Mouse (Mus musculus): ENCODE measurements around the gene Ly6g5c.

Ly6g5c gene

DNA sequence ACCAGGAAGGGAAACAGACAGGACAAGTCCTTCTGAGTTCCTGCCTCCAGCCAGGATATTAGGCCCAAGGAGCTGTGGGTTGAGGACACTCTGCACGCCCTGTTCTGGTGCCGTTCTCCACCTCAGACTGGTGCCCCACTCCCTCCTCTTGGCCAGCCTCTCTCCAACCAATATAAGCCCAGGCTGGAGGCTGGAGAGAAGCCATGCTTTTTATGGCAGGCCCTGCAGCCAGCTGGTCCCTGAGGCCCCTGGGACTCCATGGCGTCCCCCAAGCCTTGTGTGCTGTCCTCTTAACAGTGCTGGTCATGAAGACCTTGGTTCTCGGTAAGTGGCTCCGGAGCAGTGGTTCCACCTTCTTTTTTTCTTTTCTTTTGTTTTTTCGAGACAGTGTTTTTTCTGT is at the start of gene Ly6g5c:
Ly6g5c (plus strand) TSS at position 183 of the 400 bp plus-strand sequence.
- DNase-seq, result no peak

- DNase-seq, result no peak
Measured at GRCm38 (mm10) chr17:35058316-35058715, 49.8 kb upstream of the Ly6g5c start.

- peak; percentile 76 to 90 for DNase-seq
Measured at GRCm38 (mm10) chr17:35058911-35059892, 48.9 kb upstream of the Ly6g5c start, which contains the start of gene Ddah2. TSS of gene Ddah2 (plus strand) at chr17:35059035.

DNA sequence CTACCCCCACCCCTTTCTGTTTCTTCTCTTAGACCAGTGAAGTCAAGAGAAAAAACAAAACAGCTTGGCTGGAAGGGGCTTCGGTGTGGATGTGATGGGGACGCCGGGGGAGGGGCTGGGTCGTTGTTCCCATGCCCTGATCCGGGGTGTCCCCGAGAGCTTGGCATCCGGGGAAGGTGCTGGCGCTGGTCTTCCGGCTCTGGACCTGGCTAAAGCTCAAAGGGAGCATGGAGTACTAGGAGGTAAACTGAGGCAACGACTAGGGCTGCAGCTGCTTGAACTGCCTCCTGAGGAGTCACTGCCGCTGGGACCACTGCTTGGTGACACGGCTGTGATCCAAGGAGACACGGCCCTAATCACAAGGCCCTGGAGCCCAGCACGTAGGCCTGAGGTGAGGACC is 48.0 kb upstream of the Ly6g5c start:
- DNase-seq, result no peak

- DNase-seq, result no peak
Measured at GRCm38 (mm10) chr17:35060737-35061297, 47.3 kb upstream of the Ly6g5c start.

- DNase-seq, result no peak
Measured at GRCm38 (mm10) chr17:35061299-35061698, 46.8 kb upstream of the Ly6g5c start.

GRCm38 (mm10) chr17:35063466-35063865 is 44.6 kb upstream of the Ly6g5c start:
- DNase-seq, result no peak

- DNase-seq, result no peak
Measured at GRCm38 (mm10) chr17:35064378-35064877, 43.7 kb upstream of the Ly6g5c start.

DNA sequence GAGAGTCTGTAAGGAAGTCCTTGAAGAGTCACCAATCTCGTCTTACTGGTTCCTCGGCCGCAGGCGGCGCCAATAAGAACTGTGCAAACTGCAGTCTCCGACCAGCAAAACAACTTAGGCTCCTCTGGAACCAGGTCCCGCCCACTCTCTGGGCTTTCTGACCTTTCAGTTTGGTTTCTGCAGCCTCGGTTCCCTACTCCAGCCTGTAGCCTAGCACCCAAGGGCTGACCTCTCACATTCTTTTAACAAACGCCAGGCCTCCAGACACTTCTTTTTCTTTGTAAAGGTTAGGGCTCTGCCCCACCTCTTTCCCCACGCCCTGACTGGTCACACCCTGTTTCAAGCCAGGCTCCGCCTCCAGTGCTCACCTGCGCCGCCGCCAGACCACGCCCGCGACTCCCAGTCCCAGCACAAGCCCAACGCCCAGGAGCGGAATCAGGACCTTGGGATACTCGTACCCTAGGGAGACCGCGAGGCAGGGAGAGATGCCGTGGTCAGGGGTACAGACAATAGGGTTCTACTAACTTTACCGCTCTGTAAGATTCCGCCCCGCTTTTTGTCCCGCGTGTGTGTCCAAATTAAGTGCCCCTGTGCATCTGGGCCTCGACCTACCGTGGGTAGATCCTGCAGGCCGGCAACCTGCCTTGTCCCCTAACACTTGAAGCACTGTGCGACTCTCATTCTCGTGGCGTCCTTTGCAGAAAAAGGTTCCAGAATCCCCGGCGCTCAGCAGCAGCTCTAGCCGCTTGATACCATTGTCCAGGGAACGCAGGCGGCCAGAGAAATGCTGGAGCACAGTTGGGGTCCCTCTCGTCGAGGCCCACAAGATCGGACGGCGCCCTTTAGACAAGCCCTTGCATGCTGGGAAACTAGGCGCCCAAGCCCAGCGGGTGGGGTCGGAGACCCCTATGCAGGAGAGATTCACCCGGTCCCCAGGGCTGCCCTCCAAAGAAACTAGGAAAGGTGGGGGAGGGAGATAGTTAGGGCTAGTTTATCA is 42.8 kb upstream of the Ly6g5c start, which contains the start of gene Ly6g6c:
Ly6g6c (plus strand) TSS at position 438 of the 997 bp plus-strand sequence.
- DNase-seq, result peak in 1 of 2 experiments; percentile 28

DNA sequence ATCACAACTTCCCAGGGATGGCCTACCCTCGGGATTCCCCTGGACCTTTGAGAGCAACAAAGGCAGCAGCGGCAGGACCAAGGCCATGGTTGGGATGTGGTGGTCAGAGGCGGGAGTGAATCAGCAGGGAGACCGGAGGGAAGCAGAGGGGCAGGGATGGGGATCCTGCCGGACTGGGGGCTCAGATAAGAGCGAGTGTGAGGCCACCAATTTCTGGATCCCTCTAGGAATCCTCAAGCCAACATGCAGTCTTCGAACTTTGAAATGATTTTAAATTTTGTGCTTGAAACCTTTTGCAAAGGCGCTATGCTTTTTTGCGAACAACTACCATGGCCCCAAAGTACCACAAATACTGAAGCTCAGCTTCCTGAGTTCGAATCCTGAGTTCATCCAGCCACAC is 42.0 kb upstream of the Ly6g5c start, which contains the start of gene Mpig6b:
Mpig6b (minus strand) TSS at position 101 of the 400 bp plus-strand sequence.
- no peak for DNase-seq

- DNase-seq, result no peak
Measured at GRCm38 (mm10) chr17:35068213-35068914, 39.7 kb upstream of the Ly6g5c start.

DNA sequence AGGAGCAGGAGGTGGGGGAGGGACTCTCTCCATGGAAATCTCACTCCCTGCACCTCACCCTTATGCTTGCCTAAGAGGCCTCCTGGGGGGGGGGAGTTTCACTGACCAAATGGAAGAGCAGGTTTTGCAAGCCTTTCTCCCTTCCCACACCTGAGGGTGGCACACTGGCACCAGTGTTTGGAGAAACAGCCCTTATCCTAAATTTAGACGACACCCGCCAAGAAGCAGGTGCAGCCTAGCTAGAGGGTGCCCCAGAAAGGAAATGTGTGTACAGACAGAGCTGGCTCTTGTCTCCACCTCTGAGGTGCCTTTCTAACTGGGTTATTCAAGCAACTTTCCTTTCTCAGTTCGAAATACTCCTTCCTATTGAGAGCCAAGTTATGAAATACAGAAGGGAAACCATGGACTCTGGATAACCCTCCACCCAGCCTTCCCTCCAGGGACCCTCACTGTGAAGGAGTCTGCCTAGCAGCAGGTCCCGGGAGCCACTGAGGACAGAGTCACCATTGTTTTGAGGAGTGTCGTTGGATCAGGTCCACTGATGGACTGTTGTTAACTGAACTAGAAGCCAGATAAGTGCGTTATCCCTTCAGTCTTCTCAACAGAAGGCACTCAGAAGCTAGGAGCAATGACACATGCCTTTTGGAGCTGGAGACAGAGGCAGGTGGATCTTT is 37.4 kb upstream of the Ly6g5c start:
- DNase-seq, result no peak

DNA sequence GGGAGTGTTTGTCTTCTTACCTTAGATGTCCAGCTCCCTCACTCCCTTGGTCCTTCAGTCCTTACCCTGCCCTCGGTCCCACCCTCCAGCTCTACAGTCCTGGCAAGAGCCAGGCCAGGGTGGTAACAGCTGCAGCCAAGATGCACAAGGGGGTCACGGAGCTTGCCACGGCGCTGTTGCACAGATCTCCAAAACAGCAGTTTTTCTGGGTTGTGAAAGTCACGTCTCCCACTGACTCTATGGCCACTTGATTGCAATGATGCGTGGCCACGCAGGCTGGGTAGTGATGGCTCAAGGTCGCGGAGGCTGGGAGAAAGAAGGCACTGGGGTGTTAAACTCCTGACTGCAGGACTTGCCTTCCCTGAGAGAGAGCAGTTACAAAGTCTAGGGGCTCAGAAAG is 36.6 kb upstream of the Ly6g5c start:
- DNase-seq, result no peak

- no peak for DNase-seq
Measured at GRCm38 (mm10) chr17:35074097-35074496, 34.0 kb upstream of the Ly6g5c start.

- no peak for DNase-seq
Measured at GRCm38 (mm10) chr17:35076507-35077176, 31.4 kb upstream of the Ly6g5c start, which contains the start of gene Ly6g6e. TSS of gene Ly6g6e (plus strand) at chr17:35076902.

- no peak for DNase-seq
Measured at GRCm38 (mm10) chr17:35077285-35077684, 30.8 kb upstream of the Ly6g5c start.

GRCm38 (mm10) chr17:35077786-35078233 is 30.3 kb upstream of the Ly6g5c start, which contains the start of gene Ly6g6d:
TSS of gene Ly6g6d (minus strand) at chr17:35078065.
- DNase-seq, result peak in 1 of 2 experiments; percentile 32

GRCm38 (mm10) chr17:35079778-35080177 is 28.3 kb upstream of the Ly6g5c start:
- no peak for DNase-seq

DNA sequence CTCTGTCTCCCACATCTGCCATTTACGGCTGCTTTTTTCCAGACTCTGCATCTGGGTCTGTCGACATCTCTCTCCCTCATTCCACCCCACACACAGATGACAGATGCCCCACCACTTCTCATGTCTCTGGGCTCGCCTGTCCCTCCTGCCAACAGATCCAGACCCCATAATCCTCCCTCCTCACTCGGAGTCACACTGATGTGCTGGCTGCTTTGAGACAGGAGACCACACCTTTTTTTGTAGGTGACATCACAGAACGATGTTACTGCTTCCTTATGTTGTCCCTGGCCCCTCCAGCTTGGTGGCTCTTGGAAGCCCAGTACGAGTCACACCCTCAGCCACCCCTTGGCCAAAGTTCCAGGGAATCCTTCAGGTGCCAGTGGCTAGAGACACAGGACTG is 27.8 kb upstream of the Ly6g5c start:
- no peak for DNase-seq

GRCm38 (mm10) chr17:35080710-35081109 is 27.4 kb upstream of the Ly6g5c start:
- no peak for DNase-seq
